Mouse (Mus musculus) right cerebral cortex, adult 18-20 months (tissue): ENCODE measurements around the gene Ahnak2.
A peak's percentile ranks its signal among the peaks of the same experiment; 100 is the strongest.
"Not testable (repeated sequence)": the region's sequence is repeated elsewhere in the genome, so short reads cannot be mapped to it uniquely, and the experiment has no call there.

Source experiments
- DNase-seq: peaks from one replicate; pipeline ENCODE4 v3.0.0; 2022; ENCODE audit warnings: mixed read lengths

Gene Ahnak2

GRCm38 (mm10) chr12:112801864-112802846 is at the start of gene Ahnak2:
Ahnak2 (minus strand) TSS chr12:112802657.
- DNase-seq, result no peak

GRCm38 (mm10) chr12:112851116-112851515 is 48.7 kb upstream of the Ahnak2 start:
- DNase-seq, result no peak

- DNase-seq, result no peak
These were observed 47.9 kb upstream of the Ahnak2 start for GRCm38 (mm10) chr12:112850344-112850743.

- DNase-seq, result no peak
These were observed 47.0 kb upstream of the Ahnak2 start for GRCm38 (mm10) chr12:112849235-112850022.

GRCm38 (mm10) chr12:112847880-112848279 is 45.4 kb upstream of the Ahnak2 start:
- no peak for DNase-seq

GRCm38 (mm10) chr12:112843803-112844202 is 41.3 kb upstream of the Ahnak2 start:
- peak; percentile 74 for DNase-seq

- not testable (repeated sequence) for DNase-seq
These were observed 39.7 kb upstream of the Ahnak2 start for GRCm38 (mm10) chr12:112842128-112842527.

- not testable (repeated sequence) for DNase-seq
These were observed 39.0 kb upstream of the Ahnak2 start for GRCm38 (mm10) chr12:112841338-112841892.

- DNase-seq, result no peak
These were observed 38.0 kb upstream of the Ahnak2 start for GRCm38 (mm10) chr12:112840209-112841086.

GRCm38 (mm10) chr12:112835046-112835445 is 32.6 kb upstream of the Ahnak2 start:
- no peak for DNase-seq

- DNase-seq, result no peak
These were observed 31.1 kb upstream of the Ahnak2 start for GRCm38 (mm10) chr12:112833527-112833926.

- no peak for DNase-seq
These were observed 30.0 kb upstream of the Ahnak2 start for GRCm38 (mm10) chr12:112832411-112832810.

- no peak for DNase-seq
These were observed 28.1 kb upstream of the Ahnak2 start for GRCm38 (mm10) chr12:112830570-112830969.

GRCm38 (mm10) chr12:112830141-112830540 is 27.7 kb upstream of the Ahnak2 start:
- DNase-seq, result no peak

GRCm38 (mm10) chr12:112829244-112829864 is 26.9 kb upstream of the Ahnak2 start, which contains the start of gene Cdca4:
Cdca4 (minus strand) TSS chr12:112829423.
- DNase-seq, result peak; percentile 97

- peak; percentile 80 for DNase-seq
These were observed 26.2 kb upstream of the Ahnak2 start for GRCm38 (mm10) chr12:112828501-112829243.

- no peak for DNase-seq
These were observed 23.4 kb upstream of the Ahnak2 start for GRCm38 (mm10) chr12:112825901-112826300.

- DNase-seq, result no peak
These were observed 20.8 kb upstream of the Ahnak2 start for GRCm38 (mm10) chr12:112823221-112823620.

- no peak for DNase-seq
These were observed 20.2 kb upstream of the Ahnak2 start for GRCm38 (mm10) chr12:112822676-112823075.

- no peak for DNase-seq
These were observed 19.5 kb upstream of the Ahnak2 start for GRCm38 (mm10) chr12:112821974-112822373.

GRCm38 (mm10) chr12:112821216-112821615 is 18.8 kb upstream of the Ahnak2 start:
- DNase-seq, result no peak
